Mouse (Mus musculus): ENCODE results near the gene Wdsub1. TPM values are rescaled to one million over a fixed set of nuclear protein-coding genes. Genes with fewer than 3 reads are reported as not detected.
A peak's percentile ranks its signal among the peaks of the same experiment; 100 is the strongest.
"Not testable (repeated sequence)": the region's sequence is repeated elsewhere in the genome, so short reads cannot be mapped to it uniquely, and the experiment has no call there.

The Wdsub1 gene
- polyA plus RNA-seq, 1 experiment from 2014 or later, result 47.4 TPM

- H3K36me3 ChIP-seq (ENCODE audit: insufficient read depth, low read length), result peaks cover 14% of the 10 kb centered on the region; the same call in 1 of the 2 replicates
- H3K4me1 ChIP-seq (ENCODE audit: insufficient read depth, low read length); ATAC-seq (ENCODE audit: low FRiP score, low TSS enrichment); H3K4me2 ChIP-seq (replicated peaks; ENCODE audit: low read depth, low read length); H3K27me3 ChIP-seq (ENCODE audit: insufficient read depth, low read length); H3K9me3 ChIP-seq (ENCODE audit: low read length); H3K27ac ChIP-seq (ENCODE audit: low read length); H3K9ac ChIP-seq (replicated peaks; ENCODE audit: low read length); H3K4me3 ChIP-seq (ENCODE audit: low read length): not testable (repeated sequence)
- WGBS, result 82% methylated on average over 3 of the region's 5 CpGs
Observed at GRCm38 (mm10) chr2:59851885-59852284, 30.5 kb downstream of the Wdsub1 start.

DNA sequence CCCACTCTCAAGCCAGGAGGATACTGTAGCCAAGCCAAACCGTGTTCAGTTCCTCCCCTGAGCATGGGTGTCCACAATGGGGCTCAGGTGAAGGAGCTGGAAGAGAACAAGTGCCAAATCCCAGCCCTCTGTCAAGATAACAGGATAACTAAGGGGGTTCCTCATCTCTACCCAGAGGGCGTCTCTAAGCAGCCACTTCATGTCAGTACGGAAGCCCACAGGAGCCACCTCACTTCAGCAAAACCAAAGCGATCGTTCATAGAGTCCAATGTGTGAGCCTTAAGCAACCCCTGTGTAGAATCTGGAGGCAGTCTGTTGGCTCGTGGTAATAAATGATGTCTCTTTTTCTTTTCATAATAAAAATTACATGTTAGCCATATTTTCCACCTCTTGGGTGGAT is 38.5 kb downstream of the Wdsub1 start:
- H3K36me3 ChIP-seq (ENCODE audit: insufficient read depth, low read length), result peaks cover 52% of the 10 kb centered on the region
- no peaks in the 10 kb centered on the region for H3K9me3 ChIP-seq (ENCODE audit: low read length)
- H3K27ac ChIP-seq (ENCODE audit: low read length), result no peak overlapping the region
- H3K4me2 ChIP-seq (replicated peaks; ENCODE audit: low read depth, low read length), result no peak overlapping the region
- no peaks in the 10 kb centered on the region for H3K27me3 ChIP-seq (ENCODE audit: insufficient read depth, low read length)
- peaks cover 8% of the 10 kb centered on the region for H3K4me1 ChIP-seq (ENCODE audit: insufficient read depth, low read length)
- 88% methylated on average over 6 of the region's 6 CpGs for WGBS
- H3K9ac ChIP-seq (replicated peaks; ENCODE audit: low read length), result no peak overlapping the region
- H3K4me3 ChIP-seq (ENCODE audit: low read length), result no peak overlapping the region
- no peak for ATAC-seq (ENCODE audit: low FRiP score, low TSS enrichment)

- no peak overlapping the region for H3K4me3 ChIP-seq (ENCODE audit: low read length)
- no peaks in the 10 kb centered on the region for H3K9me3 ChIP-seq (ENCODE audit: low read length)
- no peak overlapping the region for H3K9ac ChIP-seq (replicated peaks; ENCODE audit: low read length)
- no peak overlapping the region for H3K4me2 ChIP-seq (replicated peaks; ENCODE audit: low read depth, low read length)
- H3K4me1 ChIP-seq (ENCODE audit: insufficient read depth, low read length), result peaks cover 8% of the 10 kb centered on the region
- H3K27me3 ChIP-seq (ENCODE audit: insufficient read depth, low read length), result no peaks in the 10 kb centered on the region
- ATAC-seq (ENCODE audit: low FRiP score, low TSS enrichment), result no peak
- peaks cover 57% of the 10 kb centered on the region for H3K36me3 ChIP-seq (ENCODE audit: insufficient read depth, low read length)
- 89% methylated on average over 21 of the region's 21 CpGs for WGBS
- no peak overlapping the region for H3K27ac ChIP-seq (ENCODE audit: low read length)
Observed at GRCm38 (mm10) chr2:59843156-59843555, 39.2 kb downstream of the Wdsub1 start.

- H3K4me3 ChIP-seq (ENCODE audit: low read length), result no peak overlapping the region
- no peaks in the 10 kb centered on the region for H3K9me3 ChIP-seq (ENCODE audit: low read length)
- H3K36me3 ChIP-seq (ENCODE audit: insufficient read depth, low read length), result peaks cover 63% of the 10 kb centered on the region
- H3K4me1 ChIP-seq (ENCODE audit: insufficient read depth, low read length), result peaks cover 8% of the 10 kb centered on the region
- no peak overlapping the region for H3K4me2 ChIP-seq (replicated peaks; ENCODE audit: low read depth, low read length)
- 0 out of 2 replicates have a peak overlapping the region, but pooled peaks have one; percentile 67 for H3K27ac ChIP-seq (ENCODE audit: low read length)
- WGBS, result 84% methylated on average over 6 of the region's 6 CpGs
- H3K27me3 ChIP-seq (ENCODE audit: insufficient read depth, low read length), result no peaks in the 10 kb centered on the region
- no peak overlapping the region for H3K9ac ChIP-seq (replicated peaks; ENCODE audit: low read length)
- ATAC-seq (ENCODE audit: low FRiP score, low TSS enrichment), result no peak
Observed at GRCm38 (mm10) chr2:59842556-59843008, 39.8 kb downstream of the Wdsub1 start.

DNA sequence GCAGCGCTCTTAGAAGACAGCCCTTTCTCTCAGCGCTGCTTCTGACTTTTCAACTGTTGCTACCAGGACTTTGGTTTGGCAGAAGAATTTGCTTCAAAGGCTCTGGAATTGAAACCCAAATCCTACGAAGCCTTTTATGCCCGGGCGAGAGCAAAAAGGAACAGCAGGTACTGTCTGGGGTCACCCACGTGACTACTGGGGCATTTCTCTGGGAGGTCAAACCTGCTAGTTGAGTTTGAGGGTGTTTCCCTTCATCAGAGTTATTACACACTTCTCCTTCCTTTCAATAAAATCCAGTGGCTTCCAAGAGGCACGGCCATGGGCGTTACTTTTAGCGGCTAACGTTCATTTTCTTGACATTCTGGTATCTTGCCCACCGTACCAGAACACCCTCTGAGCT is 40.4 kb downstream of the Wdsub1 start:
- peak overlapping the region; percentile 67 for H3K27ac ChIP-seq (ENCODE audit: low read length)
- H3K27me3 ChIP-seq (ENCODE audit: insufficient read depth, low read length), result no peaks in the 10 kb centered on the region
- no peak overlapping the region for H3K9ac ChIP-seq (replicated peaks; ENCODE audit: low read length)
- 68% methylated on average over 11 of the region's 11 CpGs for WGBS
- H3K9me3 ChIP-seq (ENCODE audit: low read length), result no peaks in the 10 kb centered on the region
- no peak for ATAC-seq (ENCODE audit: low FRiP score, low TSS enrichment)
- H3K4me1 ChIP-seq (ENCODE audit: insufficient read depth, low read length), result peaks cover 8% of the 10 kb centered on the region
- H3K4me3 ChIP-seq (ENCODE audit: low read length), result no peak overlapping the region
- H3K4me2 ChIP-seq (replicated peaks; ENCODE audit: low read depth, low read length), result no peak overlapping the region
- peaks cover 68% of the 10 kb centered on the region for H3K36me3 ChIP-seq (ENCODE audit: insufficient read depth, low read length)

GRCm38 (mm10) chr2:59841189-59841939 is 41.0 kb downstream of the Wdsub1 start:
- peaks cover 74% of the 10 kb centered on the region for H3K36me3 ChIP-seq (ENCODE audit: insufficient read depth, low read length)
- H3K4me3 ChIP-seq (ENCODE audit: low read length), result no peak overlapping the region
- H3K4me2 ChIP-seq (replicated peaks; ENCODE audit: low read depth, low read length), result no peak overlapping the region
- H3K4me1 ChIP-seq (ENCODE audit: insufficient read depth, low read length), result peaks cover 8% of the 10 kb centered on the region
- H3K9ac ChIP-seq (replicated peaks; ENCODE audit: low read length), result no peak overlapping the region
- no peaks in the 10 kb centered on the region for H3K27me3 ChIP-seq (ENCODE audit: insufficient read depth, low read length)
- no peaks in the 10 kb centered on the region for H3K9me3 ChIP-seq (ENCODE audit: low read length)
- WGBS, result 68% methylated on average over 11 of the region's 12 CpGs
- peak; percentile 62 for ATAC-seq (ENCODE audit: low FRiP score, low TSS enrichment)
- peak overlapping the region; percentile 67 for H3K27ac ChIP-seq (ENCODE audit: low read length)

DNA sequence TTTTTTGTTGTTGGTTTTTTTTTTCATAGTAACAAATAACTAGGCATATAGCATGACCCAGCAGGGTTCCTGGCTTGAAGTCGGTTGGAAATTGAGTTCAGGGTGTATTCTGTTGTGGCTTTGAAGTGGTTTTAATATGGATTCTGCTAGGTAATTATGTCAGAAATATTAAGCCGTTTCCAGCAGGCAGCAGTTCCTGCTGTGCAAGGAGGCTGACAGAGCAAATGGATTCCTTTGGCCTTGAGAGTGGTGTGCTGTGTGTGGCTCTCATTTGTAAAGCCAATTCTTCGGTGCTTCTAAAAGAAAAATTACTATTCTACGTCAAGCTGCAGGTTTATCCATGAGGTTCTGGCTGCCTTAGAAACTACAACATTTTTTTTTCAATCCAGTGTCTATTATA is 42.2 kb downstream of the Wdsub1 start:
- ATAC-seq (ENCODE audit: low FRiP score, low TSS enrichment), result no peak
- H3K27ac ChIP-seq (ENCODE audit: low read length), result no peak overlapping the region
- peaks cover 80% of the 10 kb centered on the region for H3K36me3 ChIP-seq (ENCODE audit: insufficient read depth, low read length)
- H3K4me3 ChIP-seq (ENCODE audit: low read length), result no peak overlapping the region
- H3K4me2 ChIP-seq (replicated peaks; ENCODE audit: low read depth, low read length), result no peak overlapping the region
- 72% methylated on average over 4 of the region's 4 CpGs for WGBS
- no peak overlapping the region for H3K9ac ChIP-seq (replicated peaks; ENCODE audit: low read length)
- H3K27me3 ChIP-seq (ENCODE audit: insufficient read depth, low read length), result no peaks in the 10 kb centered on the region
- peaks cover 8% of the 10 kb centered on the region for H3K4me1 ChIP-seq (ENCODE audit: insufficient read depth, low read length)
- H3K9me3 ChIP-seq (ENCODE audit: low read length), result no peaks in the 10 kb centered on the region

DNA sequence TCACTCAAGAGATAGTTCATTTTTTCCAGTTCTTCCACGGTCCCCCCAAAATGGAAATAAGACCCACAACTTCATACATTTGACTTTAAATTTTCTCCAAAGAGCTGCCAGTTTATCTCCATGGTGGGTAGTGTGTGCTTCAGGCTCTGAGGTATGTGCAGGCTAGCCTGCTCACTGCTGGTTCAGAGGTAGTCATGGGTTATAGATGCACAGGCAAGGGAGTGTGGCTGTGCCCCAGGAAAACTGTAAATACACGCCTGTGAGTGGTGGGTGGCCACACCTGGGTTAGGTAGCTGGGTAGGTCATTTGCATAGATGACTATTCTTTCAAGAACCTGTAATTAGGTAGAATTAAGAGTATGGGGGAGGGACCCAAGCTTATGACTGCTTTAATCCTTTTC is 42.6 kb downstream of the Wdsub1 start:
- no peak overlapping the region for H3K4me2 ChIP-seq (replicated peaks; ENCODE audit: low read depth, low read length)
- no peak overlapping the region for H3K4me3 ChIP-seq (ENCODE audit: low read length)
- no peaks in the 10 kb centered on the region for H3K27me3 ChIP-seq (ENCODE audit: insufficient read depth, low read length)
- no peaks in the 10 kb centered on the region for H3K9me3 ChIP-seq (ENCODE audit: low read length)
- no peak overlapping the region for H3K9ac ChIP-seq (replicated peaks; ENCODE audit: low read length)
- peaks cover 82% of the 10 kb centered on the region for H3K36me3 ChIP-seq (ENCODE audit: insufficient read depth, low read length)
- no peak overlapping the region for H3K27ac ChIP-seq (ENCODE audit: low read length)
- 78% methylated on average over 2 of the region's 2 CpGs for WGBS
- peaks cover 8% of the 10 kb centered on the region for H3K4me1 ChIP-seq (ENCODE audit: insufficient read depth, low read length)
- ATAC-seq (ENCODE audit: low FRiP score, low TSS enrichment), result no peak

DNA sequence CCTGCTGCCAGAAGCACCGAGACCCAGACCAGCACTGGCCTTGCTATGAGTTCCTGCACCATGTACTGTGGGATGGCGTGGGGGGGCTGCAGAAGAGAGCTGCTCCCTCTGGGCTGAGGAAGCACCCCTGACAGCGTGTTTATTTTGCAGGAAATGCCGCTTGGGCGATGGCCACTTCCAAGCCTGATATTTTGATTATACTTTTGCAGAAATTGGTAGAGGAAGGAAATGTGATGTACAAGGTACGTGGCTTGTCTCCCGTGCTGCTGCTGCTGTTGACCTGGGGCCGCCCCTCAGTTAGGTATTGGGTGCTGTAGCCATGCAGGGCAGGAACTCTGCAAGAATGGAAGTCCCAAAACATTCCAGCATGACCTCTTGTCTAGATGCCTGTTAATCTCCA is 43.6 kb downstream of the Wdsub1 start:
- no peak overlapping the region for H3K4me2 ChIP-seq (replicated peaks; ENCODE audit: low read depth, low read length)
- H3K4me1 ChIP-seq (ENCODE audit: insufficient read depth, low read length), result peaks cover 8% of the 10 kb centered on the region
- H3K9ac ChIP-seq (replicated peaks; ENCODE audit: low read length), result no peak overlapping the region
- no peaks in the 10 kb centered on the region for H3K27me3 ChIP-seq (ENCODE audit: insufficient read depth, low read length)
- ATAC-seq (ENCODE audit: low FRiP score, low TSS enrichment), result peak; percentile 27; the same call in 1 of the 2 replicates
- no peak overlapping the region for H3K4me3 ChIP-seq (ENCODE audit: low read length)
- H3K9me3 ChIP-seq (ENCODE audit: low read length), result no peaks in the 10 kb centered on the region
- peaks cover 82% of the 10 kb centered on the region for H3K36me3 ChIP-seq (ENCODE audit: insufficient read depth, low read length)
- WGBS, result 73% methylated on average over 8 of the region's 8 CpGs
- H3K27ac ChIP-seq (ENCODE audit: low read length), result peak overlapping the region; percentile 40; the same call in 1 of the 2 replicates

GRCm38 (mm10) chr2:59831831-59832230 is 50.6 kb downstream of the Wdsub1 start:
- peaks cover 43% of the 10 kb centered on the region for H3K36me3 ChIP-seq (ENCODE audit: insufficient read depth, low read length)
- no peaks in the 10 kb centered on the region for H3K9me3 ChIP-seq (ENCODE audit: low read length)
- H3K27ac ChIP-seq (ENCODE audit: low read length), result no peak overlapping the region
- peaks cover 35% of the 10 kb centered on the region for H3K4me1 ChIP-seq (ENCODE audit: insufficient read depth, low read length)
- 85% methylated on average over 7 of the region's 7 CpGs for WGBS
- H3K27me3 ChIP-seq (ENCODE audit: insufficient read depth, low read length), result no peaks in the 10 kb centered on the region
- no peak overlapping the region for H3K9ac ChIP-seq (replicated peaks; ENCODE audit: low read length)
- H3K4me2 ChIP-seq (replicated peaks; ENCODE audit: low read depth, low read length), result no peak overlapping the region
- ATAC-seq (ENCODE audit: low FRiP score, low TSS enrichment), result no peak
- H3K4me3 ChIP-seq (ENCODE audit: low read length), result no peak overlapping the region
